Mouse (Mus musculus) lung, postnatal 10 days (tissue): Measurements from ENCODE around the gene Zbtb7a.

Experiments
- DNase-seq: peaks from one replicate; pipeline ENCODE4 v3.0.0; 2021

The Zbtb7a gene

DNA sequence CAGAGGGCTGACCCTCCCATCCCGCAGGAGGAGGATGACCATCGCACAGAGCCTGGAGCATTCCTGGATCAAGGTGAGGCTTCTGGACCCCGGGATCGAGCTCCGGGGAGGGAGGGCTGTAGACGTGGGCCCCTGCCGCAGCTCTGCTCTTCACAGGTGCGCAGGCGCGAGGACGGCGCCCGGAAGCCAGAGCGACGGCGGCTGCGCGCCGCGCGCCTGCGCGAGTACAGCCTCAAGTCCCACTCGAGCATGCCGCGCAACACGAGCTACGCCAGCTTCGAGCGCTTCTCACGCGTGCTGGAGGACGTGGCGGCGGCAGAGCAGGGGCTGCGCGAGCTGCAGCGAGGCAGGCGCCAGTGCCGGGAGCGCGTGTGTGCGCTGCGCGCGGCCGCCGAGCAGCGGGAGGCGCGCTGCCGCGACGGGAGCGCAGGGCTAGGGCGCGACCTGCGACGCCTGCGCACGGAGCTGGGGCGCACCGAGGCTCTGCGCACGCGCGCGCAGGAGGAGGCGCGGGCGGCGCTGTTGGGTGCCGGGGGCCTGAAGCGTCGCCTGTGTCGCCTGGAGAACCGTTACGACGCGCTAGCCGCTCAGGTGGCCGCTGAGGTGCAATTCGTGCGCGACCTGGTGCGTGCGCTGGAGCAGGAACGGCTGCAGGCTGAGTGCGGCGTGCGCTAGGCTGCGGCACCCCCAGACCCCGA is 57.4 kb downstream of the Zbtb7a start:
- DNase-seq, result peak; percentile 83

DNA sequence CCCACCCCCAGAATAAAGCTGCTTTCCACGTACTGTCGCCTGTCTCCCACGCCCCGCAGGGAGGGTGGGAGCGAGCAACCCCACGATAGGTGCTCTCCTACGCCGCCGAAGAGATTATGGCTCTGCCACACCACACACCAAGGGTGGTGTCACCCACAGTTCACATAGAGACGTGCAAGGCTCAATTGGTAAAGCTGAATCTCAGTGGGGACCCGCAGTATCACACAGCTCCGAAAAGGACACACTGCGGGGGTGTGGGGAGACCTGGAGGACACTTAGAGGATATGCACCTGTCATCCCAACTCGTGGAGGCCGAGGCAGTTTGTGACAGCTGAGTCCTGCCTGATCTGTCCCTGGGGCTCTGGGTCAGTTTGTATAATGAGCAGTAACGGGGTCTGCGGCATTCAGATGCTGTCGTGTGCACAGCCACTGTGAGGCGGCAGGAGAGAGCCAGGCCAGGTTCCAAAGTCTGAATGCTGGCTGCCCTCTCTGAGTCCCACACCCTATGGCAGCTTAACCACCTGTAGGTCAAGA is 58.0 kb downstream of the Zbtb7a start:
- DNase-seq, result no peak

DNA sequence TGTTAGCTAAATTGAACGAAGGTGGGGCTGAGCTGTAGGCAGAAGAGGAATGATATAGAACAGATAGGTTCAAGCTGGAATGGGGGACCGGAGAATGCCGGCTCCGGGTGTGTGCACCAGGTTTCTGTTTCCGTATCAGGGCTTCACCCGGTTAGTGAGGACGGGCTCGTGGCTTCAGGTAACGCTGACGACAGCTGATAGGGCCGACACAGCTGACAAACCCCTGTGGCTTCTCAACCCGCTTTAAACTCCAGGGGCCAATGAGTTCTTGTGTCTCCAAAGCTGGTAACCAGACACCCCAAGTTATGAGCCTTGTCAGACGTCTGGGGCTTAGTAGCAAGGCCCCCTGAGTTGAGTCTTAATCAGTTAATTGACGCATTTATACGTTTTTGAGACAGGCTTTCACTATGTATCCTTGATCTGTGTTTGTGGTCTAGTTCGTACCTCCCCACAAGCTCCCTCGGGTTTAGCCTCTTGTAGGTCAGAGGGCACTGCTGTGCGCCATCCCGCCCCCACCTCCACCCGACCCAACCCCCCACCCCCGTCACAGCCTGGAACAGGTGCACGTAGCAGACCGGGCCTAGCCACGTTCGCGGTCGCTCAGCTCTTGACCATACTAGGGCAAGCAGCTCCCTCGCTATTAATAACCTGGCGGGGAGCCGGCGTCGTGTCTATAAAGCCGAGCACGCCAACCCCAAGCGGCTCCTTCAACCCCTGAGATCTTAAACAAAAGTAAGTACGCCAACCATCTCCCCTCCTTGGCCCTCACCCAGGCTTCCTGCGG is 59.2 kb downstream of the Zbtb7a start:
- peak; percentile 74 for DNase-seq

DNA sequence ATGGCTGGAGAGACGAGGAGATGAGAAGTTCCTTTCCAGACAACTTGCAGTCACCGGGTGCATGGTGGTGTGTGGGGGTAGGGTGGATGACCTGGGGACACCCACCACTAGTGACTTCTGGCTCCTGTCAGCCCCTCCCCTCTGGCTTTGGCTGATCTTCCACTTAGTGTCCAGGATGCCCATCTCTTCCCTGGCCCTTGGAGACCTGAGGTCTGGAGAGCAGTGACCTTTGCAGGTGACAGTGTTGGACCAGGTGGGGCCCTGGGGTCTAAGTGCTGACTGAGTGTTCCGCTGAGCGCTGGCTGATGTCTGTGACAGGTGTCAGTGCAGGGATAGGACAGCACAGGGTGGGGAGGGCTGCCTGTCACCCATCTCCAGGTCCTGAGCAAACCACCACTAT is 60.3 kb downstream of the Zbtb7a start:
- no peak for DNase-seq

DNA sequence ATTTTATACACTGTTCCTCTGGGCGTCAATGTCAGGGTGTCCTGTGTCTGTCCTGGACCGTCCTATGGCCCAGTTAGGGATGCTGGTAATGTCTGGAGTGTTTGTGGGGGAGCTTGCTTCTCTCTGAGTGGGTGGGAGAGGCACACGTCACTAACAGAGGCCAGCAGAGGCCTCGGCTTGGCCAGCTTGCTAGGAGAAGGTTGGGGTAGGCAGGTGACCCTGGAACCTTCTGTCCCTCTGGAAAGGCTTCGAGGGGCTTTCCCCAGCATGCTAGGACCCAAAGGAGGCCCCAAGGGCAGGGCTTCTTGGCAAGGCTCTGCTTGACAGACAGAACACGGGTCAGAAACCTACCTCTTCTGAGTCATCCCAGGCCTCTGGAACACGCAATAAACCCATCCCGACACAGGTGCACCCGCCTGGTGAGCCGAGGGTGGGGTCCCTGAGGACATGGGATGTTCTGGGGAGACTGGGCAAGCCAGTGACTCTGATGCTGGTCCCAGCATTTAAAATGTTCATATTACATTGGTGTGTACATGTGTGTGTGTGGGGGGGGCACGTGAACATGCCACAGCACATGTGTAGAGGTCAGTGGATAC is 61.5 kb downstream of the Zbtb7a start:
- no peak for DNase-seq

DNA sequence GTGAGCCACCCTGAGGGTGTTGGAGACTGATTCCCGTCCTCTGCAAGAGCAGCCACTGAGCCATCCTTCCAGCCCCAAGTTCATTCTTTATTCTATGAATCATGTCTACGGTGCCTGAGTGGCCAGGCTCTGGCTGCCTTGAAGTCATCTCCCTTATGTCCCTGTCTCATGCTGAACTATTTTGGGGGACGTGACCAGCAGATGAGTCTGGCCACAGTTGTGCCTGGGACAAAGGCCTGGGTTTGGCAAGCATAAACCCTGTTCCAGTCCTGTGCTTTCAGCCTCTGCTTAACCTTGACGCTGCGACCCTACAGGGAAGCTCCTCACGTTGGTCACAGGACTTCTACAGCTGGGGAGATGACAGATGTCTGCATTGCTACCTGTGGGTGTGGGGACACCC is 62.3 kb downstream of the Zbtb7a start:
- DNase-seq, result no peak

DNA sequence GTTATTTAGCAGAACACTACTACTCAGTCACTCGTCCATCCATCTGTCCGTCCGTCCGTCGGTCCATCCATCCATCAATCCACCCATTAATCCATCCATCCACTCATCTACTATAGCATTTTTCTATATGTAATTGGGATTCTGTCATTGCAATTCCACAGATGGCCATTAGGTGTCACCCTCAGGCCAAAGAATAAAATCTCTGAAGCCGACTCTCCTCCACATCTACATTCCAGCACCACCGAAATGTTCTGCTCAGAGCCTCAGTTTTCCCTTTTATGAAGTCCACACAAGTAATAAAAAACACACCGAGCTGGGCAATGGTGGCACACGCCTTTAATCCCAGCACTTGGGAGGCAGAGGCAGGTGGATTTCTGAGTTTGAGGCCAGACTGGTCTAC is 63.2 kb downstream of the Zbtb7a start:
- peak; percentile 73 for DNase-seq

DNA sequence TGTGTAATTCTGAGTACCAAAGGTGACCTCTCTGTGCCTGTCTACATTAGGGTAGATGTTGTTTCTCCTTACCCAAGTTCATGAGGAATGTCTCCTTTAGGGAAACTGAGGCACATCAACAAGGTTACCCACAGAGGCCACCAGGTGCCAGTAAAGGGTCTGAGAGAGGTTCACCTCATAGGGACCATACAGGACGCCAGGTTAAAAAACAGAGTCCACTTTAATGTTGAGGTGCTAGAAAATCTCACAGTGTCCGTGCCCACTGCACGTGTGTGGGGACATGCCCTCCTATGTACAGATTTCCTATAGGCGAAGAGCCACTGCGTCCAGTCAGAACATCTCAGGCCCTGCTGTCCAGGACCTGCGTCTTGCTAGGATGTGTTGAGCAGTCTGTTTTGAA is 64.0 kb downstream of the Zbtb7a start:
- no peak for DNase-seq

DNA sequence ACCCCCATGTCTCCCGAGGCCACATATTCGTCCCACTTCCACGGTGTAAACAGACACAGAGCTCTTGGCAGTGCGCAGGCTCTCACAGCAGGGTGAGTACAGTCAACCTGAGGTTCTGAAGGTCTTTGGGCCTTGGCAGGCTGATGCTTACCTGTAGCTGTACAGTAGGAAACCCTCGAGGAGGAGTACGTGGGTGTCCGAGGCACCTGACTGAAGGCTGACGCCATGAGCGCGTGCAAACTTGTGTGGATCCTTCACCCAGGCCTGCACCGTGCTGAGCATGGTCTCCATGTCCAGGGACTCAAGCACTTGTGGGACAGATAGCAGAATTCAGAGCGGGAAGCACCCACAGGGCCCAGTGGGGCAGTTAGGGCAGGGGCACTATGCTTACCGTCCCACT is 65.1 kb downstream of the Zbtb7a start:
- DNase-seq, result no peak

DNA sequence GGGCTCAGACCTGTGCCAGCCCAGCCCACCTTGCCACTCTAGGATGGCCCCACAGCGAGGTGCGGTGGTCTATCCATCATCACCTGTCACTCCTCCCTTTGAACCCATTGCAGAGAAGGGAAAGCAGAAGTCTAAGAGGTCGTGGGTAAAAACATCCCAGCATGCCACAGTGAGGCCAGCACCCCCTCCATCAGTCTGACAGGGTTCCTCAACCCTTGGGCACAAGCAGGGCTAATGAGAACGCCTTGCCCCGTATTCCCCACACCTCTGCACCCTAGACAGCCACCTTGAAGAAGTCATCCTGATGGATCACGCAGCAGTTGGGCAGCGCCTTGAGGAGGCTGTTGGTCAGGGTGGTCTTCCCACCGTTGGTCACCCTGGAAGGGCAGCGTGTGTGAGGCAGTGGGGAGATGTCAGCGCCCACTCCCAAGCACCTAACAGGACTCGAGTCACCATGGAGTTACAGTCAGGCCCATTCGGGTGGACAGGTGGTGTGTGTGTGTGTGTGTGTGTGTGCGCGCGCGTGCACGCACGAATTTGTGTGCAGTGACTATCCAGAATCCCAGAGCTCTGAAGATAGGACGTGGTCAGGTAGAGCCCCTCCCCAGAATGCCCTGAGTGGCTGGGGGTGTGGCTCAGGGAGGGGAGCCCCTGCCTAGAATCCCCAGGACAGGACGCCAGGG is 65.7 kb downstream of the Zbtb7a start:
- DNase-seq, result no peak

DNA sequence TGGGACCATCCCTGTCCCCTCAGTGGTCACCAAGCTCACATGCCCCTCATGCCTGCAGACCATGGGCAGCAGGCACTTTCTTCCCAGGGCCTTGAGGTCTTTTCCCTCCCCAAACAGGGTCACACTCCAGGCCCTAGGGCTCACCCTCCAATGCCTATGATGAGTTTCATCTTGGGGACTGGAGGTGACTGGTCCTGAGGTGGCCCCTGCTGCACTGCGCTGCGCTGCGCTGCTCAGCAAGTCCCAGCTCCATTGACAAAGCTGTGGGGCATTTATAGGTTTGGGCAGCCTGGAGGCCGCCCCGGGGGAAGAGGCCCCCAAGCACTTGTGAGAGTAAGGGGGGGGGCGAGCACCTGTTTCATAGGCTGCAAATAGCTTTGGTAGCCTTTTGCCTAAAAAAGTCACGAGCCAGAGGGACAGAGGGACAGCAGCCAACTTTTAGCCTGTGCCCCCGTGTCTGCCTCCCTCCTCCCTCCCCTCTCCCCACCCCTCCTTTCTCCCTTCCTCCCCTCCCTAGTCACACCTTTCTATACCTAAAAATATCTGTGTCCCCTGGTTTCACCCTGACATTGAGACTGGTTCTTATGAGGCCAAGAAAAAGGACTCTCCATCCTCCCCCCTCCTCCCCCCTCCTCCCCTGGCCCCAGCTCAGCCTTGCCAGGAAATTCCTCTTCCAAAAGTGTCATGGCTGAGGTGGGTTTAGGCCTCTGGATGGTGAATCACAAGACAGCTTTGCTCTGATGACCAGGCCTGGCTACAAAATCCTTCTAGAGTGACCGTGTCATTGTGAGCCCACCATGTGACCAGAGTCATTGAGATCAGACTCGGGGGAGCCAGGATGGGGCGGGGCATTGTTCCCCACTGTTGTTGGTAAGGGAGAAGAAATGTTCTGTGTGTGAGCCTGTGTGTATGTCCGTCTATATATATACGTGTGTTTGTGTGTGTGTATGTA is 67.1 kb downstream of the Zbtb7a start, which contains the start of gene Nmrk2:
Gene Nmrk2, minus strand, starts transcription at position 245 of the 952 bp plus-strand sequence.
- no peak for DNase-seq
